Mouse (Mus musculus): Measurements from ENCODE around the gene Ppp2r5e.
A peak's percentile ranks its signal among the peaks of the same experiment; 100 is the strongest.

Ppp2r5e gene

DNA sequence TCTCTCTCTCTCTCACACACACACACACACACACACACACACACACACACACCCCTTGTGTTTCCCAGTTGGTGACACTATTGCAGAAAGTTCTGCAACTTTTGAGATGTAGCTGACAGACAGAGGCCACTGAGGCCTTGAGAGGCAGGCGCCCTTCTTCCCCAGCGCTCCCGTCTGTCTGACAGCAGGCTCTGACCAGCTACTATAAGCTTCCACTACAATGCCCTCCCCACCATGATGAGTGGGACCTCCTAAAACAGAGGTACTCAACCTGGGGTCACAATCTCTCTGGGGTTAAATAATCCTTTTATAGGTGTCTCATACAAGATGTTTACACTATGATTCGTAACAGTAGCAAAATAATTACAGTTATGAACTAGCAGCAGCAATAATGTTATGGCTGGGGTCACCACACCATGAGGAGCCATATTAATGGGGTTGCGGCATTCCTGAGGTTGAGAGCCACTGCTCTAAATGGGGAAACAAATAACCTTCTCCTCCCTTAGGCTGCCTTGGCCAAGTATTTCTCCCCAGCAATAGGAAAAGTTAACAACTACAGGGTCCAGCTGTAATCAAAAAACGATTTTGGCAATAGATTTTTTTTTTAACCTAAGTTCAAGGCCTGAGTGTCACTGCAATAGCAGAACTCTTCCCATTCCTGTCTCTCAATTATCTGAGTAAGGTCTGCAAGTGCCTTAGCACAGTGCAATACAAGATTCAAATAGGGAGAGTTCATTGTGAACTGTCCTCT lies 58.2 kb downstream of the Ppp2r5e start:
- no peak for DNase-seq (ENCODE audit: low read depth, low spot score)

GRCm38 (mm10) chr12:75537019-75537672 lies 58.9 kb downstream of the Ppp2r5e start:
- DNase-seq (ENCODE audit: low read depth, low spot score): no peak

DNA sequence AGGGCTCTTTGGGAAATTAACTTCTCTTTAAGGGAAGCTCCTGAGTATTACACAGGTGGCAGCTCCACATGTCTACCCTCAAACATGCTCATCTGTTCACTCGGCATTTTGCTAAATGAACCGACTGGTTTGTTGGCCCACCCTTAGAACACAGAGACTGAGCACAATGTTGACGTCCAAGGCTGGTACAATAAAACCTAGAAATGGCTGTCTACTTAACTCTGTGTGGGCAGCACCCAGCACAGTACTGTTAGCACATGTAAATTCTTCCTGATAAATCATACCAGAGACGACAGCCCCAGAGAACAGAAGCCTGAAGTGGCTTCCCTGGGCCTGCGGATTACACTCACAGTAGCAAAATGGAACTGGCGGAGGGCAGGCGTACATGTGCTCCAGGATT lies 59.5 kb downstream of the Ppp2r5e start:
- no peak for DNase-seq (ENCODE audit: low read depth, low spot score)

GRCm38 (mm10) chr12:75533145-75533544 lies 62.9 kb downstream of the Ppp2r5e start:
- DNase-seq (ENCODE audit: low read depth, low spot score): no peak

GRCm38 (mm10) chr12:75531895-75532294 lies 64.2 kb downstream of the Ppp2r5e start:
- no peak for DNase-seq (ENCODE audit: low read depth, low spot score)

DNA sequence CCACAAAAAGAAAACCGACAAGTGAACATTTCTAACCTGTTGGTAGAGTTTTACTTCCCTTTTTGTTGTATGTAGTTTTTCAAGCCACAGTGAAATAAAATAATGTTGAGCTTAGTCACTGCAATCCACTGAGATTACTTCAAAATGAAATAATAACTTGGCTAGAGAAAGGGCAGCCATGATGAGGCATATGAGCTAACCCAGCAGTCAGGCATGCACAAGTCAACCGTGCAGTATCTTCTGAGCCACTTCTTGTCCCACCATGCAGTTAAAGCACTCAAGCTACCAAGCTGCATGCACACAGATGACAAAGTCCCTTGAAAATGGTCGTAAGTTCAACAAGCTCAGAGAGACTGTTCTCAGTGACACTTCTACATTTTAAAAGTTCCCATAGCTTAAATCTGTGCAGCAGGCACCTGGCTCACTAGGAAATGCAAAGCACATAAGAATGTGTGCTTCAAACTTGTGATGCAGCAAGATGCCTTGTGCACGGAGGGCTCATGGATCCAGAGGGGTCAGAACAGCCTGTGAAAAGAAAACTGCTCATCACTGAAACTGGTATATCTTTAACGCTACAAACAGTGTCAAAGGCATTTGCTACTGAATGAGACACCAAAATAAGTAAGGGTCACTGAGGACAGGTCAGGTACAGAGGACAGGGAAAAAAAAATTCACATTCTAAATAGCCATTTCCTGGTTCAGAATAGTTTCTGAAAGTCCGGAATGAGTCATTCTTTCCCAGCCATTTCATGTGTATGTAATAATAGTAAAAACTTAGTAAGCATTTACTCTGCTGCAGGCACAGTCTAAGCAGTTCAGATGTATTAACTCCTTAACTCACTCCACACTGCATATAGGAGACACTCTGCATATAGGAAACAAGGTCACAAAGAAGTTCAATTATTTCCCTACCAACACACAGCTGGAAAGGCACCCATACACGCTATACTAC lies 66.9 kb downstream of the Ppp2r5e start:
- no peak for DNase-seq (ENCODE audit: low read depth, low spot score)

DNA sequence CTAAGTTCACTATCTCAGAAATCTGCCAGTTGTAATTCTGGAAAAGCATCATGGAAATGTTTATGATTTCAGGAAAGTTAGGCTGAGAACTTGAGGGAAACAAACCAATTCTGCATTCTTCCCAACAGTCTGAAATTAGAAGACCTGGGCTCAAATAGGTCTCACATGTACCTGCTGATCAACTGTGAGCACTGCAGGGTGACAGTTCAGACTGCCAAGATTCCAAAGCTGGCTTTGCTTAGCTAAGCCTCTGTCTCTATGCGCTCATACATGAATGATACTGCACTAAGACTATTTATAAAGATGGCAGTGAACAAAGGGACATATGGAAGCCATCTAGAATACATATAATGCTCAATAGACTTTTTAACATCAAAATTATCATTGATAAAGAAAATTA lies 67.7 kb downstream of the Ppp2r5e start:
- no peak for DNase-seq (ENCODE audit: low read depth, low spot score)

DNA sequence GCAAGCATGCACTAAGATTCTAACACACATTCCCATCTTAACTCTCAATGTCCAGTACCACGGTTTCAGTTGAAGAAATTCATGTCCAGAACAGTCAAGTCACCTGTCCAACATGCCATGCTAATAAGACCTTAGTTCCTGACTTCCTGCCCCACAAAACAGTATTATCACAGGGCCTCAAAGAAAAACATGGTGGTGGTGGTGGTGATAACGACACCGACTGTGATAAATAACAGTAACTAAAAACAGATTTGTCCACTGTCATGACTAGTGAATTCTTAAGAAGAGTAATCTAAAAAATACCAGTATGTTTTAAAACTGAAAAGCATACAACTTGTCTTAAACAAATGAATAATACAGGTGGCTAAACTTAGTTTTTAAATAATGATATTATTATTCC lies 71.8 kb downstream of the Ppp2r5e start:
- no peak for DNase-seq (ENCODE audit: low read depth, low spot score)

DNA sequence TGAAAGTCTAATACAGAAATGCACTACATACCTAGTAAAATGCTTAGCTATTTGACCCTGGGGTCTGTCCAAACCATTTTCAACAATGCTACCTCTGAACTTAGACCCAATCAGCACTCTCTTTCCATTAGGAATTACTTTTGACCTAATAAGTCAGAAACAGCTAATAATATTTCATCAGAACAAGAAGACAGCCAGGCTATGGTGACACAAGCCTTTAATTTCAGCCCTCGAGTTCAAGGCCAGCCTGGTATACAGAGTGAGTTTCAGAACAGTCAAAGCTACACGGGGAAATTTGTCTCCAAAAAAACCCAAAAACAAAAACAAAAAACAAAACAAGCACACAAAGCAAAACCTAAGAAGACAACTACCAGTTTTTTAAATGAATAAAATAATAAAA lies 73.1 kb downstream of the Ppp2r5e start:
- DNase-seq (ENCODE audit: low read depth, low spot score): no peak

DNA sequence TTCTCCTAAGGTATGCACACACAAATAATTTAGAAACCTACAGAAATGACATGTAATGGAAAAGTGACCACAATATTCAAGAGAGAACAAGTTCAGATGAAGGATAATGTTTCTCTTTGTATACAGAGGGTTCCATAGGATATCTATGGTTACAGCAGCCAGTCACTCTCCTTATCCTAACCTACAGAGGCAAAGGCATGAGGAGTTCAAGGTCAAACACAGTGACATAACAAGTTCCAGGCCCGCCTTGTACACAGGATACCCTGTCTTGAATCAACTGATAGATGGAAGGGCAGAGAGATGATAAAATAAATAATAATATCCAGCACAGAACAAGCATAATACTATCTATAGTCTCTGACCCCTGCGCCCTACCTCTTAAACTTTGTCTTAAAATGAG lies 73.7 kb downstream of the Ppp2r5e start:
- DNase-seq (ENCODE audit: low read depth, low spot score): no peak

DNA sequence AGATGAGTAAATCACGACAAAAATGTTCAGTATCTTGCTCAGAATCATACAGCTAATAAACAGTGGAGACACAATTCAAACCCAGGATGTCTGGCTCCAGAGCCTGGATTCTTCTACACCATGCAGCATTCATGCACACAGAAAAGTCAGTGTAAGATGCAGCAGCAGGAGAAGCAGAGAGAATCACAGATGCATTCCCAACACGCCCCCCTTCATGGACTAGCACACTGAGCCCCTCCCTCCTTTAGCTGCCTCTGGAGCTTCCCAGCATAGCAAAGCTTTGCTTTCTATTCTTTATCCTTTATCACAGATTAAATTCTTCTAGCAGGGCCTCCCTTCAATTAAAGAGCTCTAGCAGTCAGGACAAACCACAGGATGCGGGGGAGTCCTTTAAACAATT lies 75.7 kb downstream of the Ppp2r5e start:
- DNase-seq (ENCODE audit: low read depth, low spot score): no peak

- DNase-seq (ENCODE audit: low read depth, low spot score): no peak
Measured at GRCm38 (mm10) chr12:75519181-75519940, 76.7 kb downstream of the Ppp2r5e start.

DNA sequence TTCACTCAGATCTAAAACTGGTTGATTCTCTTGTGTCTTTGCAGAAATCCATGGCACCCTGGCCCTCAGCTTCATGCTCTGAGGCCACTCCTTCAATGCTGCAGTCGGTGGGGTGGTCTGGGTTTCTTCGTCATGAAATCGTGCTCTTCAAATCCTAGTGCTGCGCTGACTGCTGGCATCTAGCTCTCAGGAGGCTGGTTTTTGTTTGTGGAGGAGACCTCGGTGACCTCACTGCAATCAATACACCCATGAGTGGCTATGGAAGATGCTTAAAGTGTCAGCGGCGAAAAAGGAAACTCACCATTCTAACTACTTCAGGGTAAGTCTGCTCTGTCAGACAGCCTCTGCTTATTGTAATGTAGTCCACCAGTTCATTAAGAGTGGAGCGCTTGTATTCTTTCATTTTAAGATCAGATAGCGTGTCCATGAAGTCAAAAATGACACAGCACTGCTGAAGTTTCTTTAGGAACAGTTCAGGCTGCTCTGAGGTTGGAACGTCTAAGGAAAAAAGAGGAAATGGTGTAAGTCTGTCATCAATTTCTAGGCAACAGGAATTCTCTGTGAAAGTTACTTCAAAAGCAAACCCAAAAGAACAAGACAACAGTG lies 80.6 kb downstream of the Ppp2r5e start:
- no peak for DNase-seq (ENCODE audit: low read depth, low spot score)

GRCm38 (mm10) chr12:75511520-75511919 lies 84.5 kb downstream of the Ppp2r5e start:
- no peak for DNase-seq (ENCODE audit: low read depth, low spot score)

GRCm38 (mm10) chr12:75504991-75505650 lies 90.9 kb downstream of the Ppp2r5e start:
- DNase-seq (ENCODE audit: low read depth, low spot score): no peak

- no peak for DNase-seq (ENCODE audit: low read depth, low spot score)
Measured at GRCm38 (mm10) chr12:75502664-75503063, 93.4 kb downstream of the Ppp2r5e start.

DNA sequence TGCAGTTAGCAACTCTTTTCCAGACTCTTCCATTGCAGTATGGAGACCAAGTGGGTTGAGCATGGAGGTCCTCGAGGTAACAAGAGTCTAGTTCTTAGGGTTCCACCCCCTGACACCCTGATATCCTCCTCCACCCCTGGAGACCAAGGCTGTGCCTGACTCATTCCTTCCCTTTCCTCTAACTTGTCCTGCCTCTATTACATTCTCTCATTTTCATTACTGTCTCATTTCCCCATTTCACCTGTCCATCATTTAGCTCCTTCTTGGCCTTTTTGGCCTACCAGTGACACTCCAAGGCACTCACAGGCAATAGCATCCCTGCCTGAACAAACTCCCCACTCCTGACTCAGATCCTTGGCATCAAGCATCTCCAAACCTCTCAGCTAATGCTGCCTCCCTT lies 98.3 kb downstream of the Ppp2r5e start:
- no peak for DNase-seq (ENCODE audit: low read depth, low spot score)

- no peak for DNase-seq (ENCODE audit: low read depth, low spot score)
Measured at GRCm38 (mm10) chr12:75495636-75496035, 100.4 kb downstream of the Ppp2r5e start.

DNA sequence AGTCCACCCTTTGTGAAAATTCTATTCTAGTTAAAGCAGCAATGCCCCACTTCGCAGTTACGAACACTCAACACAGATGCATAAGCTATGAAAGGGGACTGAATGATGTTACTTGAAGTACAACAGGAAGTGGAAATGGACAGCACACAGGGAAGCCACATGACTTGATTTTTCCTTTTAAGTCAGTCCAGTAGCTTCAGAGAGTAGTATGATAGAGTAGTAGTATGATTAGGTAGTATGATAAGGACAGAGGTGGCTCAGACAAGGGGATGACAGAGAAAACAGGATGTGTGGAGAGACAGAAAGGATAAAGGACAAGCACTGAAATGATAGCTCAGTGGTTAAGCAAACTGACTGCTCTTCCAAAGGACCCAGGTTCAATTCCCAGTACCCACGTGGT lies 101.4 kb downstream of the Ppp2r5e start:
- peak; percentile 14 for DNase-seq (ENCODE audit: low read depth, low spot score)

DNA sequence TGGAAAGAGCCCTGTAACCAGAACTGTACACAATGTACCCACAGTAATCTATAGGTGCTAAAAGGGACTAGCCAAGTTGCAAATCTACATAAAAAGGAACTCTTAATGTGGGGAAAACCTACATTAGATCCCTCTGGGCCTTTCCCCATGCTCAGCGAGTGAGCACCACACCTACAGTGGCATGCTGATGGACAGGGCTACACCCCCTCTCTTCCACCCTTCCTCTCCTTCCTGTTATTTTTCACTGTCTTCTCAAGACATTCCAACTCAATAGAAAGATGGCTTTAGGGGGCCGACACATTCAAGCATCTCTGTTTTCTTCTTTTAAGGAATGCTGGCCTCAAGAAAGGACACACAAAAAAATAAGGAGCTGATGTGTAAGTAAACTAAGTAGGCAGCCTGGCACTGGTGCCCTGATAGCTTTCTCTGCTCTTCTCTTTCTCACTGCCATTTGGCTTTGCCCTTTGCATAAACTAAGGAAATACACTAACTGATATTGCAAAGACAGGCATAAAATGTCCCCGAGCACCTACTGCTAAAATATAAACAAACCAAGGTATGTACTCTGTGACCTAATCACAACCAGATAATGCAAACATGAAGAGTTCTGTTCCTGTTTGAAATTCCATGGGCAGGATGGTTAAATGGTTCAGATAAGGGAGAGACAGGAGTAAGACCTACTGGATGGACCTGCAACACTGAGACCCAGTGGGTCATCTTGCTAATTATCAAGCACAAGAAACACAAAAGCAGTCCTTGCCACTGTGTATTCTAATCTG lies 103.3 kb downstream of the Ppp2r5e start:
- DNase-seq (ENCODE audit: low read depth, low spot score): no peak

Measured in CD4-positive, CD25-positive, alpha-beta regulatory T cell, adult 2 months (primary cell).